Mouse (Mus musculus): ENCODE results near the gene Kcnj16.

Kcnj16 gene

GRCm38 (mm10) chr11:111057435-111057834, 89.6 kb downstream of the Kcnj16 start:
- DNase-seq = no peak

DNA sequence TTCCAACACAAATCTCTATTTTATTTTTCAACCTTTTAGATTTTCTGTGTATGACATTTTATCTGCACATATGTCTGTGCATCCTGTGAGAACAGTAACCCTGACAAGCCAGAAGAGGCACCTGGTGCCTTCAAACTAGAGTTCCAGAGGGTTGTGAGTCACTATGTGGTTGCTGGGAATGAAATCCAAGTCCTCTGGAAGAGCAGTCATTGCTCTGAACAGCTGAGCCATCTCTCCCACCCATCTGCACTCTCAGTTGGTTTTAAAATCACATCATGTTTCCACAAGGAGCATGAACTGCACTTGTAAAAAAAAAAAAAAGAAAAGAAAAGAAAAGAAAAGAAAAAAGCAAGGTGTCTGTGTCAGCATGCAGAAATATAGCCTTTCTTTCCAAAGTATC, 91.6 kb downstream of the Kcnj16 start:
- DNase-seq = no peak

- no peak for DNase-seq
These were observed 92.4 kb downstream of the Kcnj16 start for GRCm38 (mm10) chr11:111060216-111060615.

DNA sequence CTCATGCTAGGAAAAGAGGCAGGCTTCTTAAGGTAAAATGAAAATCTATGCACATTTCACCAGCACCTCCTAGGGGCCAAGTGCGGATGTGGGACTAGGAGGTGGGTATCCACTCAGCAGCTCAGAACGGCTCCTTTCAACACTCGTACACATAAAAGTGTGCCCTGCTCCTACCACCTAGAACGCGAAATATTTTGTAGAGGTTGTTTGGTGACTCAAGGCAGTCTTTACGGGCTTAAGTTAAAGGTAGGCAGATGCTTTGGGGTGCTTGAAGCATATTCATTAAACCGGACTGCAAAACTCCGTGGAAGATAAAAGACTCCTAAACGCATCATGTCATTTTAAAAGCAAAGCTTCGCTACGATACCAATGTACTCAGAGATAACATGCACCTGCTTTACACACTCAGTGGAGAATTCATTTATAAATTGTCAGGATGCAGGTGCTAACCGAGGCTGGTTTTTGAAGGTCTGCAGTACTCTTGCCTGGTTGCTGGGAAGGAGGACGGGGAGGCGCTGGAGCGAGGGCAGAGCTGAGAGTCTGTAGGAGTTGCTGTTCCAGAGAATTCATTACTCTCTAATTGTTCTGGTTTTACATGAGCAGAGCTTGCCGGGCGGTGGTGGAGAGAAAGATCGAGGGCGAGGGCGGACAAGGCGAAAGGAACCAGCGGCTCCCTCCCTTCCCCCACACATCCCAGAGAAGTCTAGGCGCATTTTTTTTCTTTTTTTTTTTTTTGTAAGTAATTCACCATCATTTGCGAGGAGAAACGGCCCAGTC, 97.1 kb downstream of the Kcnj16 start:
- DNase-seq = no peak

DNA sequence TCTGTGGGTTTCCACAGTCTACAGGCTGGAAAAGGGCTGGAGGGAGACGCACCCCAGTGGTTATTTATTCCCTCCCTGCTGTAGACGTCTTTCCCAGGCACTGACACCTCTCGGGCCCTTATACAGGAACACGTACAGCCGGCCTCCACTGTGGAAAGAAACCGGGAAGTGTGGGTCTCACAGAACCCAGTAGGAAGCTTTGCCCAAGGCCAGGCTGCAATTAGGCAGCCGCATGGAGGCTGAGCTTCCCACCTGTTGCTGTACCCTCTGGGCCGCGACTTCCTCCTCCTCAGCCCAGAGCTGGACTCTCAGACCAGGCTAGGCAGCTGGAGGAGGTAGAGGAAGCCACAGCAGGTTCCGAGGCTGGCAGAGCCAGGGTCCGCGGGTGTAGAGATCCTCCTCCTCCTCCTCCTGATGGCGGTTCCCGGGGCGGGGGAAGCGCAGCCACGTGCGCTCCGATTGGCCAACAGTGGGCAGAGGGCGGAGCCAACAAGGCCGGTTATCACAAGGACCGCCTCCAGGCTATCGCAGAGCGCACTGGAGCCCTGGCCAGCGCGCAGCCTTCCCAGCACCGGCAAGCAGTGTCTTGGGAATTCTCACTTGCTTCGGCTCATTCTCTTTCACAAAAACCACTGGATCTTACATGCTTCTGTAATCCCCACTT, 97.9 kb downstream of the Kcnj16 start, which contains the start of gene Kcnj2:
Gene Kcnj2, plus strand, starts transcription at position 530 of the 664 bp plus-strand sequence.
- DNase-seq = peak; percentile 30

DNA sequence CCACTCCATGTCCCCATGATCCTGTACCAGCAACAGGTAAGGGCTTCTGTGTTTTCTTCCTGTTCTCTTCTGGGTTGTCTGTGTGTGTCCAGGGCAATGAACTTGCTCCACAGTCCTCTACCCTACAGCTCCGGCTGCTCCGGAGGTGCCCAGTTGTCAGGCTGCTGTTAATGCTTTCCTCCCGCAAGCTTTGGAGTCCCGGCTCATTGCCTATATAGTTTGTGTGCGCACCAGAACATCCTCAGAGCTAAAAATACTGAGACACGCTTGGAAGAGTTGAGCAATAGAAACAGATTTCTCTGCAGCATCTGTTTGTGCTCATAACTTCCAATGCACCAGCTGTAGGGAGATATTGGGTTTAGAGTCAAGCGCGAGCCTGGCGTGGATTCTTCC, 98.5 kb downstream of the Kcnj16 start:
- DNase-seq = no peak

DNA sequence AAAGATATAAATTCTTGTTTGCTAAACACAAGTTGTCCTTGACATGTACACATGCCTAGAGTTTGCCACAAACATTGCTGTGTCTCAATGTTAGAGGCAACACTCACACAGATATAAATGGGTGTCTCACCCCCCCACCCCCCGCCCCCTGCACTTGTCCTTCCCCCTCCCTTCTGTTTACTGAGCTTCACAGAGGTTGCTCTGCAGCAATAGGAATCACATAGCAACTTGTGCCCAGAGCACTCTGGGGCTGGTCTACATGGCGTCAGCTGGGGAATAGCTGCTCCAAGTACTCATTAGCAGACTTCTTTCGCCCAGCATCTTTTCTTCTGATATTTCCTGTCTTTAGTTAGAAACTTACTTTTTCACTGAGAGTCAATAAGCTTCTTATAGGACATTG, 100.0 kb downstream of the Kcnj16 start:
- no peak for DNase-seq

DNA sequence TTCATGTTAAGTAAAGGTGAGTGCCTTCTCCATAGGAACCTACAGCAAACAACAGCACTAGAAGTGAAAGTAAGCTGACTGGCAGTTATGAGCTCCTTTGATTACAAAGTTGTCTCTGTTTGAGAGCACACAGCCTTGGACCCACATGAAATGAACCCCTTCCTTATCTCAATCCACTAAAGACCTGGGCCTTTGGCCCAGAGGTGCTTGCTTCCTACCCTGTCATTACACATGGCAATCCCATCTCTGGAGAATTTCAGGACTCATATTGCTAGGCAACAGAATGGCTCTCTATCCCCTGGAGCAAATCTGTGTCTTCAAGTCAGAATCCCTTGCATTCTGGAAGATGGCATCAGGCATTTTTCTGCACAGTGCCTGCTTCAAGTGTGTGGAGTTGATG, 102.6 kb downstream of the Kcnj16 start:
- no peak for DNase-seq

GRCm38 (mm10) chr11:111074131-111074530, 106.3 kb downstream of the Kcnj16 start:
- DNase-seq = no peak

Data from cerebellum, adult 8-10 months (tissue).